Mouse (Mus musculus): ENCODE data around the gene Cmtr1.

DNA sequence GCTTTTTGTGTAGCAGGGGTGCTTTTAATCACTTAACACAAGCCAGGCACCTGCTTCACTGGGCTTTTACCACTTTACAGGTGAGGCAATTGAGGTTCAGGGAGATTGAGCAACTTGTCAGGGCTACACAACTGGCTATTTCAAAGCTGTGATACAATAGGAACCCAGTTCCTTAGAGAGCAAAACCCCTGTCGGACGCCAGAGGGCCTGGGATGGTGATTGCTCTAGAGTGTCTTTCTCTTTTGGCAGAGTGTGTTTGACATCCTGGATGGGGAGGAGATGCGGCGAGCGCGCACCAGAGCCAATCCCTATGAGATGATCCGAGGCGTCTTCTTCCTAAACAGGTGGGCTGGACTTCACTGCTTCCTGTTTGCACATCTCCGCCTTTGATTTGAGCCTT, 21.3 kb downstream of the Cmtr1 start:
- no peak for TF ChIP-seq ZNF384 (IDR thresholded peaks at IDR 0.05; ENCODE audit: low read depth, low read length)
- no peak for TF ChIP-seq CTCF (IDR thresholded peaks at IDR 0.05 in 2 of 3, conservative IDR thresholded peaks at IDR 0.05 in 1 of 3; ENCODE audit: control insufficient read depth in 1 of 3, insufficient read depth in 1 of 3, low read depth in 2 of 3, low read length in 3 of 3, poor library complexity in 1 of 3, severe bottlenecking in 1 of 3)
- TF ChIP-seq E2F4 (IDR thresholded peaks at IDR 0.05; ENCODE audit: borderline replicate concordance, low read depth, low read length) = no peak
- TF ChIP-seq GATA1 (IDR thresholded peaks at IDR 0.05; ENCODE audit: low read depth, low read length) = no peak
- TF ChIP-seq POLR2A (IDR thresholded peaks at IDR 0.05; ENCODE audit: control insufficient read depth in 1 of 2, insufficient read depth in 1 of 2, low read depth in 1 of 2, low read length in 2 of 2, poor library complexity in 1 of 2) = no peak
- no peak for TF ChIP-seq ZMIZ1 (IDR thresholded peaks at IDR 0.05; ENCODE audit: low read depth, low read length)
- TF ChIP-seq MXI1 (IDR thresholded peaks at IDR 0.05; ENCODE audit: low read depth, low read length) = no peak
- no peak for TF ChIP-seq MYC (IDR thresholded peaks at IDR 0.05; ENCODE audit: low read depth, low read length)
- TF ChIP-seq EP300 (IDR thresholded peaks at IDR 0.05; ENCODE audit: low read depth in 1 of 2, low read length in 2 of 2) = no peak
- TF ChIP-seq MAX (IDR thresholded peaks at IDR 0.05; ENCODE audit: low read length) = no peak
- TF ChIP-seq MAFK (IDR thresholded peaks at IDR 0.05; ENCODE audit: borderline replicate concordance, low read depth, low read length) = no peak
- no peak for TF ChIP-seq TAL1 (IDR thresholded peaks at IDR 0.05; ENCODE audit: low read length)
- TF ChIP-seq SIN3A (IDR thresholded peaks at IDR 0.05; ENCODE audit: low read length) = no peak
- TF ChIP-seq TCF12 (IDR thresholded peaks at IDR 0.05; ENCODE audit: low read depth, low read length) = no peak
